Mouse (Mus musculus) testis, adult 2 months (tissue): Measurements from ENCODE around the gene Hist4h4. TPM values are rescaled to one million over a fixed set of nuclear protein-coding genes. Genes with fewer than 3 reads are reported as not detected.
A peak's percentile ranks its signal among the peaks of the same experiment; 100 is the strongest.

Source experiments
- H3K27ac ChIP-seq: fragments of 200-500 bp; 2 replicates; pipeline ENCODE4 v1.5.1; 2012; ENCODE audit warnings: low read depth, low read length; ENCODE audit not compliant: control insufficient read depth, insufficient read depth
- H3K27me3 ChIP-seq: fragments of 200-500 bp; 2 replicates; pipeline ENCODE4 v1.6.1; 2012; ENCODE audit warnings: mild to moderate bottlenecking, low read length, moderate library complexity; ENCODE audit not compliant: control insufficient read depth, insufficient read depth
- H3K36me3 ChIP-seq: fragments of 200-500 bp; 2 replicates; pipeline ENCODE4 v1.6.1; 2012; ENCODE audit warnings: mild to moderate bottlenecking, low read length; ENCODE audit not compliant: control insufficient read depth, insufficient read depth
- H3K4me1 ChIP-seq: fragments of 200-500 bp; 2 replicates; pipeline ENCODE4 v1.6.1; 2012; ENCODE audit warnings: low read length; ENCODE audit not compliant: control insufficient read depth, insufficient read depth
- H3K4me3 ChIP-seq: fragments of 200-500 bp; 2 replicates; pipeline ENCODE4 v1.5.1; 2012; ENCODE audit warnings: low read depth, mild to moderate bottlenecking, low read length, moderate library complexity, mixed read lengths; ENCODE audit not compliant: control insufficient read depth
- CTCF ChIP-seq: fragments of 200-500 bp; IDR thresholded peaks from 2 replicates; pipeline ENCODE4 v1.5.1; 2012; ENCODE audit warnings: low read depth, mild to moderate bottlenecking, inconsistent platforms, low read length, moderate library complexity; ENCODE audit not compliant: control insufficient read depth, insufficient read depth, insufficient replicate concordance
- POLR2A ChIP-seq: fragments of 200-500 bp; IDR thresholded peaks from 2 replicates; pipeline ENCODE4 v1.6.1; 2012; ENCODE audit warnings: low read depth, mild to moderate bottlenecking, inconsistent platforms, low read length, moderate library complexity; ENCODE audit not compliant: control insufficient read depth
- polyA plus RNA-seq: library from polyadenylated mRNA; depleted of rRNA; stranded (reverse); fragments of >200 nt; gene quantifications from 2 replicates; pipeline ENCODE4 v1.2.3, GENCODE M21; 2012

Gene Hist4h4
- polyA plus RNA-seq, 1 experiment: 0.96 TPM

DNA sequence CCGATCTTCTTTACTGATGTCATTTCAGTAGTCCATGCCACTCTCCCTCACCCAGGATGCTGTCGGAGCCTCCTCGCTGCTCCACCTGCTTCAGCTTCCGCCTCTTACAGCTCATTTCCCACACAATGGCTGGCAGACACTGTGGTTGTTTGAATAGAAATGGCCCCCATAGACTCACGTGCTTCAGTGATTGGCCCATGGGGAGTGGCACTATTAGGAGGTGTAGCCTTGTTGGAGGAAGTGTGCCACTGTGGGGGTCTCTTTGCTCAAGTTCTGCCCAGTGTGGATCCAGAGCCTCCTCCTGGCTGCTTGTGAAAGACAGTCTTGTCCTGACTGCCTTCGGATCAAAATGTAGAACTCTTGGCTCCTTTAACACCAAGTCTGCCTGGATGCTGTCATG is 8.4 kb downstream of the Hist4h4 start:
- no peak overlapping the region for H3K27ac ChIP-seq
- H3K27me3 ChIP-seq: no peaks in the 10 kb centered on the region
- no peak overlapping the region for H3K4me3 ChIP-seq
- TF ChIP-seq CTCF (no peak), POLR2A (no peak)
- H3K4me1 ChIP-seq: peaks cover 2% of the 10 kb centered on the region; the same call in 1 of the 2 replicates
- no peaks in the 10 kb centered on the region for H3K36me3 ChIP-seq

GRCm38 (mm10) chr6:136795110-136795509 is 9.1 kb downstream of the Hist4h4 start:
- Histone ChIP-seq H3K27ac (no peak overlapping the region), H3K4me1 (peaks cover 2% of the 10 kb centered on the region; the same call in 1 of the 2 replicates), H3K4me3 (no peak overlapping the region), H3K27me3 (no peaks in the 10 kb centered on the region), H3K36me3 (no peaks in the 10 kb centered on the region)
- TF ChIP-seq POLR2A (no peak), CTCF (no peak)

DNA sequence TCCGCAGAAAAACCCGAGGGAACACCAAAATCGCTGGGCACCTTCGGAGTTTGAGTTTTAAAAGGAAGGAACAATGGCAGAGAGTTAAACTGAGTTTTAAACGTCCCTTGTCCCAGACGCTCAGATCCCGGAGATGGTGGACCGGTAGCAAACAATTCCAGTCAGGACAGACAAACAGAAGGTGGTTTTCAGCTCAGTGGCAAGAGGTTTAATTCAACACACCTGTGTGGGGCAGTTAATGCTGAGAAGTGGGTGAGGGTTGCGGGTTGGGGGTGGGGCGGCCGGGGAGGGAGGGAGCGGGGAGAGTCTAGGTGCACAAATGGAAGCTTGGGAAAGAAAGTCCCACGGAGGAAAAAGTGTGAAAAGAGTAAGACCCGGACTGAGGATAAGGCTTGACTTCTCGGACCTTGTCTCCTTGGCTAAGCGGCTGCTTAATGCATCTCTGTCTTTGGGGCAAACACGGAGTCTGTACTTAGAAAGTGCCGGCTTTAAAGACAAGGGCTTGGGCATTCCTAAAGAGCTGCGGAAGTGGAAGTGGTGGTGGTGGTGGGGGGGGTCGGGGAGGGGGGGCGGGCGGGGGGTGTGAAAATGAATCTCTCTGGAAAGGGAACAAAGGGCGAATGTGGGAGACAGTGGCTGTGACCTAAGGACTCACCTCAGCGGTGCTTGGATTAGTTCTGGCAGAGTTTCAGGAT is 10.2 kb downstream of the Hist4h4 start:
- Histone ChIP-seq H3K4me3 (peak overlapping the region; percentile 52), H3K27me3 (no peaks in the 10 kb centered on the region), H3K4me1 (peaks cover 2% of the 10 kb centered on the region; the same call in 1 of the 2 replicates), H3K27ac (no peak overlapping the region), H3K36me3 (no peaks in the 10 kb centered on the region)
- no peak for TF ChIP-seq CTCF
- TF ChIP-seq POLR2A: no peak

DNA sequence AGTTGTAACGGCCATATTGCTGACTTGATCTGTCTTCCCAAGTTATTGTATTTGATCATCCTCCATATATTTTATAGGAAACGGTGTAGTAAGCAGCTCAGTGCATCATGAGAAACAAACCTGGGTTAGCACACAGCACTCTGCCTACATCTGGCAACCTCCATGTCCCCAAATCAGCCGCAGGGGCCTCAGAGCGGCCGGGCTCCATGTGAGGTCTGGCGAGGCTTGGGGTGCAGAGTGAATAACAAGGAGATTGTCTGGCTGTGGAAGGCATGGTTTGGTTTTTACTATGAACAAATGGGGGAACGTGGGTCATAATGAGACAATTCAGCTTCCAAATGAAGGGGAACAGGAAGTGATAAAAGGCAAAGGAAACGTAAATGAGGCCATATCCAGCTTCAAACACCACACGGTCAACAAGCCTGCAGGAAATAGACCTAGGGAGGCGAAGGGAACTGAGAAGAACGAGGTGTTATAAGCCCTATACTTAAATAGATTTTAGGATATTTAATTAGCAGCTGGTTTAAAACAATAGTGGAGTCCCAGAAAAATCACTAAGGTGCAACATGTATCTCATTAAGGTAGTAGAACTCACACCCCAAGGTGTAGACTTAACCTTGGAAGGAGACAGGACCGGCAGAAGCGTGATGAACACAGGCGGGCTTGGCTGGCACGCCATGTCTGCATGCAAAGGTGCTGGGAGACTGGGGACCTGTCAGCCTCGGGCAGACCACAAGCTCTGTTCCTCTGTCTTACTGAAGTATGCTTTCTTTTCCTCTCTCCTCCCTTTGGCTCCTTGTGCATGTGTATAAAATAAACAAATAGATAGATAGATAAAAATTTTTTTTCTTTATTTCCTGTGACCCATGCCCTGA is 11.1 kb downstream of the Hist4h4 start:
- no peak for TF ChIP-seq CTCF
- no peak for TF ChIP-seq POLR2A
- no peaks in the 10 kb centered on the region for H3K36me3 ChIP-seq
- no peak overlapping the region for H3K4me3 ChIP-seq
- no peak overlapping the region for H3K27ac ChIP-seq
- H3K4me1 ChIP-seq: peaks cover 2% of the 10 kb centered on the region; the same call in 1 of the 2 replicates
- H3K27me3 ChIP-seq: no peaks in the 10 kb centered on the region

DNA sequence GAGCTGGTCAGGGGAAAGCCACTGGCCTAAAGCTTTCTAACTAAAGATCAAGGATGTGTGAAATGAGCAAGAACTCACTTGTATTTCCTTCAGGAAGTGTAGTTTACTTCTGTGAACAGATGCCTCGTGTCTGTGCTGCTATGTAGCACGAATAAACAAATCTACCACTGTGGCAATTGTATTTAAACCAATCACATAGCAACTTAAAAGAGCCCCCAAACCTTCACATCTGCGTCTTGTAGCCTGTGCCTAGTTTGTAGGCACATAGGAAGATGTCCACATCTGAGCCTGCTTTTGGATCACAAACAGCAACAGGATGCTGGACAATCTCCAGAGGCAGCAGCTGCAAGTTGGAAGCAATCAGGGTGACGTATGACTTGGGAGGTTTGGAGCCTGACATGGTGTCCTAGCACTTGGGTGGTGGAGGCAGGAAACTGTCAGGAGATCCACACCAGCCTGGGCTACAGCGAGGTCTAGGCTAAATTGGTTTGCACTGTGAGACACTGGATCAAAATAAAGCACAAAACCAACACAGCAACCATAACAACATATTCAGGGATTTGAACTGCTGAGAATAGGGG is 14.7 kb downstream of the Hist4h4 start:
- TF ChIP-seq POLR2A: no peak
- TF ChIP-seq CTCF: no peak
- Histone ChIP-seq H3K4me3 (no peak overlapping the region), H3K27ac (no peak overlapping the region), H3K4me1 (peaks cover 2% of the 10 kb centered on the region; the same call in 1 of the 2 replicates), H3K27me3 (no peaks in the 10 kb centered on the region), H3K36me3 (no peaks in the 10 kb centered on the region)

DNA sequence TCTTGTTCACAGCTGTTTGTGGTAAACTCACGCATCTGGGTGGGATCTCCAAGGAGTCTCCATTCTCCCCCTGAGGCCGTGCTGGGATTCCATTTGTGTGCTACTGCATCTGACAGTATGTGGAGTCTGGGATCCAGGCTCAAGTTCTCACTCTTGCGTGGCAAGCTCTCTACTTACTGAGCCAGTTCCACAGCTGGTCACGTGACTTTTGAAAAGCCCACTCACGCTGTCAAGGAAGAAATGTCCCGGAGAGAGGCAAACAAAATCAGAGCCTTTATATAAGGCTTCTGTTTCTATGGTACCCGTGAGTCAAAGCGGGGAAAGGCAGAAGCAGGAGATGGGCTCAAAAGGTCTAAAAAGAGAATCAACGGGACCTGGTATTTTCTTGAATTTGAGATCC is 21.5 kb downstream of the Hist4h4 start:
- no peak for TF ChIP-seq POLR2A
- no peak for TF ChIP-seq CTCF
- H3K27ac ChIP-seq: no peak overlapping the region
- no peak overlapping the region for H3K4me3 ChIP-seq

GRCm38 (mm10) chr6:136782146-136782545 is 22.1 kb downstream of the Hist4h4 start:
- TF ChIP-seq CTCF (no peak), POLR2A (no peak)
- Histone ChIP-seq H3K27me3 (no peaks in the 10 kb centered on the region), H3K27ac (no peak overlapping the region), H3K4me3 (no peak overlapping the region), H3K36me3 (no peaks in the 10 kb centered on the region), H3K4me1 (peaks cover 7% of the 10 kb centered on the region)

More for the DNA sequence above, 21.5 kb downstream of the Hist4h4 start:
- H3K36me3 ChIP-seq: no peaks in the 10 kb centered on the region
- no peaks in the 10 kb centered on the region for H3K27me3 ChIP-seq
- peaks cover 7% of the 10 kb centered on the region for H3K4me1 ChIP-seq
